Mouse (Mus musculus) intestine, embryonic 16.5 days (tissue): ENCODE measurements at regions not wholly inside any gene's neighbourhood (a gene's known extent, or its start where the extent isn't known, plus 50 kb on each side); places are given as distances from the start of the nearest gene placed in this dataset.

Experiments used
- ATAC-seq: fragments of 200-750 bp; cut with Nextera tagmentation; 2 replicates; pipeline ENCODE4 v1.8.0; 2017; ENCODE audit warnings: moderate TSS enrichment, moderate library complexity
- H3K27ac ChIP-seq: fragments of 300-500 bp; sonication (generic); 2 replicates; pipeline ENCODE4 v1.5.1; 2014; ENCODE audit warnings: mild to moderate bottlenecking, low read length
- H3K27me3 ChIP-seq: fragments of 300-500 bp; sonication (generic); replicated peaks from 2 replicates; pipeline ENCODE4 v1.6.1; 2014; ENCODE audit warnings: low read length, control low read depth, mixed read lengths; ENCODE audit not compliant: control insufficient read depth, insufficient read depth
- H3K36me3 ChIP-seq: fragments of 300-500 bp; sonication (generic); 2 replicates; pipeline ENCODE4 v1.6.1; 2014; ENCODE audit warnings: low read length, control low read depth; ENCODE audit not compliant: control insufficient read depth, insufficient read depth
- H3K4me1 ChIP-seq: fragments of 300-500 bp; sonication (generic); 2 replicates; pipeline ENCODE4 v1.6.1; 2014; ENCODE audit warnings: low read length, control low read depth, mixed read lengths; ENCODE audit not compliant: control insufficient read depth, insufficient read depth
- H3K4me2 ChIP-seq: fragments of 300-500 bp; sonication (generic); 2 replicates; pipeline ENCODE4 v1.6.1; 2014; ENCODE audit warnings: low read depth, low read length, control low read depth
- H3K4me3 ChIP-seq: fragments of 300-500 bp; sonication (generic); 2 replicates; pipeline ENCODE4 v1.5.1; 2014; ENCODE audit warnings: mild to moderate bottlenecking, low read length
- H3K9ac ChIP-seq: fragments of 300-500 bp; sonication (generic); 2 replicates; pipeline ENCODE4 v1.6.1; 2014; ENCODE audit warnings: low read depth, low read length
- H3K9me3 ChIP-seq: fragments of 300-500 bp; sonication (generic); 2 replicates; pipeline ENCODE4 v1.6.1; 2016; ENCODE audit warnings: low read length, control low read depth; ENCODE audit not compliant: control insufficient read depth
- WGBS: fragments of 180-500 bp; shearing (Covaris S2); extraction: QIAGEN DNeasy Blood & Tissue Kit; methylation state at CpG from one replicate; pipeline ENCODE4 v1.1.7; 2014; 5-methylcytosine and 5-hydroxymethylcytosine counted together

DNA sequence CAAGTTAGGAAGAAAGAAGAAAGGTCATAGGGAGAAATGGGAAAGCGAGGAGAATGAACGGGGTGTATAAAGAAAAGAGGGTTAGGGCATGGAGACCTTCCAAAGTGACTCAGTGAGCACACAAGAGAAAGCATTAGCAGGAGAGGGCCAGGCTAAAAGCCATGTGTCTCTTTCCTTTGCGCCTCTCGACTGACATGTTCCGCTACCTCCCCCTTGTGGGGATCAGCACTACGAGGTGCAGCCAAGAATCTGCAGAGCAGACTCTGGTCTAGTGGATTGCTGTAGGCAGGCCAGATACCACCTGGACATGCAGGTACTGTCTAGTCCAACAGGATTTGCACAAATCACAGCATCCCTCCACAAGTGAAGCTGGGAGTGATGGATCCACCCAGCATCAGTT is 54.0 kb downstream of the Kcna5 start:
- no peak overlapping the region for H3K4me2 ChIP-seq
- ATAC-seq: no peak
- no peaks in the 10 kb centered on the region for H3K27me3 ChIP-seq
- H3K9me3 ChIP-seq: no peaks in the 10 kb centered on the region
- no peaks in the 10 kb centered on the region for H3K4me1 ChIP-seq
- no peaks in the 10 kb centered on the region for H3K36me3 ChIP-seq
- no peak overlapping the region for H3K4me3 ChIP-seq
- 69% methylated on average over 6 of the region's 6 CpGs for WGBS
- H3K9ac ChIP-seq: no peak overlapping the region
- H3K27ac ChIP-seq: no peak overlapping the region

DNA sequence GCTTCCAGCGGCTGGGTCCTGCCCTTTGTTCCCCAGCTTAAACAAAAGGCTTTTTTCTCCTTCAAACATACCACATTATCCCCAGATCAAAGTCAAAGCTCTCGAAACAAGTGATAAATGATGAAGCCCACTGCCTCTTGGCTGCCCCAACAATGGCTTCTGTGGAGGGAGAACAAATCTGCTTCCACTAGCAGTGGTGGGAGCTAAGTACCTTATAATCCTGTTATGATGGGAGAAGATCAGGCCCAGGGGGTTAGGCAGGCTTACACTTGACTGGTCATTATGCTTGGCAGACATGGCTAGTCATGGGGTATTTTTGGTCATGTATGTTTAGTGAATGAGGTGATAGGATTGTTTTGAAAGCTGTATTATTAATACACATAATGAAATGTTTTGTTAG is 57.7 kb downstream of the Kcna5 start:
- H3K27me3 ChIP-seq: no peaks in the 10 kb centered on the region
- H3K4me3 ChIP-seq: no peak overlapping the region
- no peaks in the 10 kb centered on the region for H3K9me3 ChIP-seq
- no peak for ATAC-seq
- WGBS: 24% methylated on average over 2 of the region's 2 CpGs
- no peak overlapping the region for H3K27ac ChIP-seq
- no peaks in the 10 kb centered on the region for H3K36me3 ChIP-seq
- no peaks in the 10 kb centered on the region for H3K4me1 ChIP-seq
- no peak overlapping the region for H3K4me2 ChIP-seq
- H3K9ac ChIP-seq: no peak overlapping the region

DNA sequence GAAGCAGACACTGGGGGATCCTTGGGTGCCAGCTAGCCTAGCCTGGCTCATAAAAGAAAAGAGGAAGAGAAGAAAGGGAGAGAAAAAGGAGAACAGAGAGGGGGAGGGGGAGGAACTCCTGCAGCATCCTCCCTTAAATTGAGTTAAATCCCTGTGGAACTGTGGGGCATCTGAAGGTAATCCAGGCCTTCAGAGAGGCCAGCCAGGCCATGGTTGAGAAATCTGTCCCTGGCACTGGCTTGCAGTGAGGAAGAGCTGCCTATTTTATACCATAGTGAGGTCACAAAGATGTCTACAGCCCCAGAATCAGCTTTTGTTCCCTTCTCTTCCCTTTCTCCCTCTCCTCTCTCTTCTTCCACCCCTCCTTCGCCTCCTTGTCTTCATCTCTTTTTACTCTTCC is 58.5 kb downstream of the Kcna5 start:
- H3K4me3 ChIP-seq: no peak overlapping the region
- no peak overlapping the region for H3K27ac ChIP-seq
- no peak overlapping the region for H3K4me2 ChIP-seq
- no peaks in the 10 kb centered on the region for H3K9me3 ChIP-seq
- H3K36me3 ChIP-seq: no peaks in the 10 kb centered on the region
- no peaks in the 10 kb centered on the region for H3K4me1 ChIP-seq
- H3K9ac ChIP-seq: no peak overlapping the region
- no peak for ATAC-seq
- 88% methylated on average over 1 of the region's 1 CpGs for WGBS
- no peaks in the 10 kb centered on the region for H3K27me3 ChIP-seq

GRCm38 (mm10) chr6:126475555-126475954 is 59.7 kb downstream of the Kcna5 start:
- Histone ChIP-seq H3K27ac (no peak overlapping the region), H3K4me1 (0 out of 2 replicates have a peak, but pooled peaks cover 3% of the 10 kb centered on the region), H3K4me2 (no peak overlapping the region), H3K27me3 (no peaks in the 10 kb centered on the region), H3K9ac (no peak overlapping the region), H3K4me3 (no peak overlapping the region), H3K36me3 (no peaks in the 10 kb centered on the region), H3K9me3 (0 out of 2 replicates have a peak, but pooled peaks cover 4% of the 10 kb centered on the region)
- 85% methylated on average over 8 of the region's 8 CpGs for WGBS
- no peak for ATAC-seq

DNA sequence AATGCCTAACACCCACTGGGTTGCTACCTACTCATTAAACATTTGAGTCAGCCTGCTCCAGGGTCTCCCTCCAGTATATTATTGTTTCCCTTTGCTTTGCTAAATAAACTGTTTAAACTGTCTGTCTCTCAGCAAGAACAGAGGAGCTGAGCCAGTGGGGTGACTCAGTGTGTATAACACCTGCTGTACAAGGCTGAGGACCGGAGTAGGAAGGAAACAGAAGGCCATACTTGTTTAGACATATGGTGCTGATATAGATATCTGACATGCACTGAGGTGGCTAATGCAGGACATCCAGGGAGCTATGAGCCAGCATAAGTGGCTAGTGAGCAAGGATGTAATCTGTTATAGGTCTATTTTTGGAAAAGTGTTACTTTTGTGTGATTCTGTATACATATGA is 81.5 kb downstream of the Kcna5 start:
- H3K9me3 ChIP-seq: no peaks in the 10 kb centered on the region
- no peak overlapping the region for H3K9ac ChIP-seq
- 42% methylated on average over 1 of the region's 1 CpGs for WGBS
- H3K4me2 ChIP-seq: no peak overlapping the region
- ATAC-seq: no peak
- H3K4me1 ChIP-seq: no peaks in the 10 kb centered on the region
- no peaks in the 10 kb centered on the region for H3K27me3 ChIP-seq
- H3K4me3 ChIP-seq: no peak overlapping the region
- no peaks in the 10 kb centered on the region for H3K36me3 ChIP-seq
- H3K27ac ChIP-seq: no peak overlapping the region

- no peak for ATAC-seq
- Histone ChIP-seq H3K4me1 (no peaks in the 10 kb centered on the region), H3K36me3 (no peaks in the 10 kb centered on the region), H3K9ac (no peak overlapping the region), H3K27me3 (no peaks in the 10 kb centered on the region), H3K4me2 (no peak overlapping the region), H3K27ac (no peak overlapping the region), H3K4me3 (no peak overlapping the region), H3K9me3 (no peaks in the 10 kb centered on the region)
- WGBS: 31% methylated on average over 3 of the region's 3 CpGs
Measured at GRCm38 (mm10) chr6:126445519-126445918, 89.7 kb downstream of the Kcna5 start.

- H3K27me3 ChIP-seq: no peaks in the 10 kb centered on the region
- no peaks in the 10 kb centered on the region for H3K9me3 ChIP-seq
- WGBS: 74% methylated on average over 1 of the region's 1 CpGs
- no peaks in the 10 kb centered on the region for H3K36me3 ChIP-seq
- no peak overlapping the region for H3K4me2 ChIP-seq
- no peak overlapping the region for H3K27ac ChIP-seq
- no peak overlapping the region for H3K9ac ChIP-seq
- no peak for ATAC-seq
- no peaks in the 10 kb centered on the region for H3K4me1 ChIP-seq
- H3K4me3 ChIP-seq: no peak overlapping the region
Measured at GRCm38 (mm10) chr6:126440254-126440653, 95.0 kb downstream of the Kcna5 start.

GRCm38 (mm10) chr6:126437976-126438736 is 97.1 kb downstream of the Kcna5 start:
- WGBS: 79% methylated on average over 1 of the region's 1 CpGs
- no peak overlapping the region for H3K27ac ChIP-seq
- no peaks in the 10 kb centered on the region for H3K27me3 ChIP-seq
- no peak overlapping the region for H3K4me2 ChIP-seq
- no peaks in the 10 kb centered on the region for H3K9me3 ChIP-seq
- H3K4me1 ChIP-seq: no peaks in the 10 kb centered on the region
- H3K9ac ChIP-seq: no peak overlapping the region
- no peaks in the 10 kb centered on the region for H3K36me3 ChIP-seq
- no peak overlapping the region for H3K4me3 ChIP-seq
- no peak for ATAC-seq

- H3K4me3 ChIP-seq: no peak overlapping the region
- no peak overlapping the region for H3K27ac ChIP-seq
- no peaks in the 10 kb centered on the region for H3K27me3 ChIP-seq
- no peaks in the 10 kb centered on the region for H3K9me3 ChIP-seq
- no peaks in the 10 kb centered on the region for H3K4me1 ChIP-seq
- H3K4me2 ChIP-seq: no peak overlapping the region
- ATAC-seq: no peak
- no peak overlapping the region for H3K9ac ChIP-seq
- no peaks in the 10 kb centered on the region for H3K36me3 ChIP-seq
Measured at GRCm38 (mm10) chr6:126427208-126427607, 108.0 kb downstream of the Kcna5 start.

DNA sequence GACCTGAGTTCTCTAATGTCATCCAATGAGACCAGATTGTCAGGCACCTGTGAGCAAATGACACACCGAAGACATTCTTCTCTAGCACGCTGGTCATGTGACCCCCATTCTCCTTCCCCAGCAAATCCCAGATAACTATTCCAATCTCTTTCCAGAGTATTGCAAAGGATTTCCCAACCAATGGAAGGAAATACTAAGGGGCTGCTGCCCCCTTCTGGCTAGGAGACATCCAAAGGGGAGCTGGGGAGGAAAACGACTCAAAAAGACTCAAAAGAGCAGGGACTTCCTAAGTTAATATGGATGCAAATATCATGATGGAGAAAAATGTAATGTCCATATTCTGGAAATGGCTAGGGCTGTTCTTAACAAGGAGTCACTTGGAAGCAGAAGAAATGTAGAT is 129.5 kb downstream of the Kcna5 start:
- WGBS: 41% methylated on average over 3 of the region's 3 CpGs
- H3K9me3 ChIP-seq: no peaks in the 10 kb centered on the region
- no peaks in the 10 kb centered on the region for H3K27me3 ChIP-seq
- no peak overlapping the region for H3K4me2 ChIP-seq
- no peaks in the 10 kb centered on the region for H3K4me1 ChIP-seq
- no peaks in the 10 kb centered on the region for H3K36me3 ChIP-seq
- H3K4me3 ChIP-seq: no peak overlapping the region
- no peak overlapping the region for H3K9ac ChIP-seq
- ATAC-seq: no peak
- H3K27ac ChIP-seq: no peak overlapping the region
